Mouse (Mus musculus) brain, adult 2 months (tissue): ENCODE measurements around the gene Plcb1.
A peak's percentile ranks its signal among the peaks of the same experiment; 100 is the strongest.

Experiments used
- DNase-seq: peaks from one replicate; pipeline ENCODE4 v3.0.0; 2011; ENCODE audit warnings: low read depth, low spot score

The Plcb1 gene

GRCm38 (mm10) chr2:134785970-134786855, at the start of gene Plcb1:
Gene Plcb1, plus strand, starts transcription at chr2:134786067.
- DNase-seq = peak; percentile 95

- no peak for DNase-seq
Measured at GRCm38 (mm10) chr2:134755537-134755936, 30.3 kb upstream of the Plcb1 start.

GRCm38 (mm10) chr2:134756086-134756485, 29.8 kb upstream of the Plcb1 start:
- no peak for DNase-seq

GRCm38 (mm10) chr2:134761029-134761428, 24.8 kb upstream of the Plcb1 start:
- DNase-seq = no peak

- DNase-seq = no peak
Measured at GRCm38 (mm10) chr2:134763406-134763990, 22.4 kb upstream of the Plcb1 start.

GRCm38 (mm10) chr2:134764506-134764905, 21.4 kb upstream of the Plcb1 start:
- DNase-seq = no peak

GRCm38 (mm10) chr2:134779826-134780225, 6.0 kb upstream of the Plcb1 start:
- DNase-seq = peak; percentile 88

GRCm38 (mm10) chr2:134780316-134780715, 5.6 kb upstream of the Plcb1 start:
- peak; percentile 72 for DNase-seq

GRCm38 (mm10) chr2:134786856-134787250, 986 bp downstream of the Plcb1 start:
- DNase-seq = peak; percentile 20

- peak; percentile 34 for DNase-seq
Measured at GRCm38 (mm10) chr2:134787336-134788095, 1.6 kb downstream of the Plcb1 start.

GRCm38 (mm10) chr2:134792926-134793325, 7.1 kb downstream of the Plcb1 start:
- DNase-seq = no peak

- DNase-seq = no peak
Measured at GRCm38 (mm10) chr2:134800226-134800625, 14.4 kb downstream of the Plcb1 start.

- peak; percentile 38 for DNase-seq
Measured at GRCm38 (mm10) chr2:134816383-134816782, 30.5 kb downstream of the Plcb1 start.

- DNase-seq = peak; percentile 83
Measured at GRCm38 (mm10) chr2:134817058-134817840, 31.4 kb downstream of the Plcb1 start.

- no peak for DNase-seq
Measured at GRCm38 (mm10) chr2:134821176-134821575, 35.3 kb downstream of the Plcb1 start.

- no peak for DNase-seq
Measured at GRCm38 (mm10) chr2:134825645-134826044, 39.8 kb downstream of the Plcb1 start.

GRCm38 (mm10) chr2:134826111-134827005, 40.5 kb downstream of the Plcb1 start:
- peak; percentile 47 for DNase-seq

- no peak for DNase-seq
Measured at GRCm38 (mm10) chr2:134827778-134828487, 42.1 kb downstream of the Plcb1 start.

- no peak for DNase-seq
Measured at GRCm38 (mm10) chr2:134831861-134832260, 46.0 kb downstream of the Plcb1 start.

GRCm38 (mm10) chr2:134836097-134836496, 50.2 kb downstream of the Plcb1 start:
- no peak for DNase-seq
